Mouse (Mus musculus): ENCODE data around the gene Cdh23. TPM values are rescaled to one million over a fixed set of nuclear protein-coding genes. Genes with fewer than 3 reads are reported as not detected.
A peak's percentile ranks its signal among the peaks of the same experiment; 100 is the strongest.

The Cdh23 gene
- polyA plus RNA-seq, 1 experiment from 2014 or later = 0.41 TPM

GRCm38 (mm10) chr10:60621470-60622170, 74.7 kb downstream of the Cdh23 start:
- 82% methylated on average over 8 of the region's 8 CpGs for WGBS
- H3K4me3 ChIP-seq = no peak overlapping the region
- H3K27me3 ChIP-seq (ENCODE audit: insufficient read depth, poor library complexity, severe bottlenecking) = no peaks in the 10 kb centered on the region
- H3K27ac ChIP-seq = no peak overlapping the region
- no peaks in the 10 kb centered on the region for H3K9me3 ChIP-seq
- H3K4me1 ChIP-seq (replicated peaks) = peaks cover 28% of the 10 kb centered on the region
- H3K36me3 ChIP-seq = no peaks in the 10 kb centered on the region
- no peak for DNase-seq (ENCODE audit: low spot score)

GRCm38 (mm10) chr10:60615898-60616297, 80.4 kb downstream of the Cdh23 start:
- H3K9me3 ChIP-seq = no peaks in the 10 kb centered on the region
- H3K27me3 ChIP-seq (ENCODE audit: insufficient read depth, poor library complexity, severe bottlenecking) = no peaks in the 10 kb centered on the region
- no peak overlapping the region for H3K4me3 ChIP-seq
- no peak for DNase-seq (ENCODE audit: low spot score)
- no peak overlapping the region for H3K27ac ChIP-seq
- no peaks in the 10 kb centered on the region for H3K36me3 ChIP-seq
- WGBS = 69% methylated on average over 5 of the region's 5 CpGs
- H3K4me1 ChIP-seq (replicated peaks) = no peaks in the 10 kb centered on the region

GRCm38 (mm10) chr10:60612893-60613292, 83.4 kb downstream of the Cdh23 start:
- WGBS = 21% methylated on average over 5 of the region's 5 CpGs

GRCm38 (mm10) chr10:60607166-60607565, 89.1 kb downstream of the Cdh23 start:
- H3K27me3 ChIP-seq (ENCODE audit: insufficient read depth, poor library complexity, severe bottlenecking) = 0 out of 2 replicates have a peak, but pooled peaks cover 5% of the 10 kb centered on the region
- H3K27ac ChIP-seq = no peak overlapping the region
- peaks cover 8% of the 10 kb centered on the region; the same call in 1 of the 2 replicates for H3K4me1 ChIP-seq (replicated peaks)
- H3K4me3 ChIP-seq = no peak overlapping the region
- no peak for DNase-seq (ENCODE audit: low spot score)
- 89% methylated on average over 5 of the region's 5 CpGs for WGBS
- H3K36me3 ChIP-seq = no peaks in the 10 kb centered on the region
- H3K9me3 ChIP-seq = no peaks in the 10 kb centered on the region

More at GRCm38 (mm10) chr10:60612893-60613292, 83.4 kb downstream of the Cdh23 start:
- Histone ChIP-seq H3K27me3 (ENCODE audit: insufficient read depth, poor library complexity, severe bottlenecking) (no peaks in the 10 kb centered on the region), H3K36me3 (no peaks in the 10 kb centered on the region), H3K9me3 (no peaks in the 10 kb centered on the region), H3K4me3 (no peak overlapping the region), H3K27ac (no peak overlapping the region), H3K4me1 (replicated peaks) (no peaks in the 10 kb centered on the region)
- no peak for DNase-seq (ENCODE audit: low spot score)

- no peaks in the 10 kb centered on the region for H3K9me3 ChIP-seq
- H3K36me3 ChIP-seq = no peaks in the 10 kb centered on the region
- H3K4me1 ChIP-seq (replicated peaks) = peaks cover 8% of the 10 kb centered on the region; the same call in 1 of the 2 replicates
- no peak for DNase-seq (ENCODE audit: low spot score)
- H3K27ac ChIP-seq = no peak overlapping the region
- 0 out of 2 replicates have a peak, but pooled peaks cover 5% of the 10 kb centered on the region for H3K27me3 ChIP-seq (ENCODE audit: insufficient read depth, poor library complexity, severe bottlenecking)
- 91% methylated on average over 6 of the region's 6 CpGs for WGBS
- no peak overlapping the region for H3K4me3 ChIP-seq
These were observed 89.6 kb downstream of the Cdh23 start for GRCm38 (mm10) chr10:60606661-60607060.

GRCm38 (mm10) chr10:60602235-60602634, 94.1 kb downstream of the Cdh23 start:
- H3K27ac ChIP-seq = no peak overlapping the region
- H3K36me3 ChIP-seq = no peaks in the 10 kb centered on the region
- no peaks in the 10 kb centered on the region for H3K9me3 ChIP-seq
- no peak overlapping the region for H3K4me3 ChIP-seq
- H3K27me3 ChIP-seq (ENCODE audit: insufficient read depth, poor library complexity, severe bottlenecking) = 0 out of 2 replicates have a peak, but pooled peaks cover 12% of the 10 kb centered on the region
- peaks cover 8% of the 10 kb centered on the region; the same call in 1 of the 2 replicates for H3K4me1 ChIP-seq (replicated peaks)
- no peak for DNase-seq (ENCODE audit: low spot score)
- WGBS = 87% methylated on average over 11 of the region's 11 CpGs

GRCm38 (mm10) chr10:60595166-60595565, 101.1 kb downstream of the Cdh23 start:
- DNase-seq (ENCODE audit: low spot score) = no peak
- no peaks in the 10 kb centered on the region for H3K36me3 ChIP-seq
- H3K4me1 ChIP-seq (replicated peaks) = peaks cover 14% of the 10 kb centered on the region
- H3K27me3 ChIP-seq (ENCODE audit: insufficient read depth, poor library complexity, severe bottlenecking) = peaks cover 50% of the 10 kb centered on the region
- 76% methylated on average over 6 of the region's 6 CpGs for WGBS
- H3K9me3 ChIP-seq = no peaks in the 10 kb centered on the region
- no peak overlapping the region for H3K27ac ChIP-seq
- no peak overlapping the region for H3K4me3 ChIP-seq

GRCm38 (mm10) chr10:60592881-60593575, 103.3 kb downstream of the Cdh23 start:
- H3K27ac ChIP-seq = no peak overlapping the region
- 35% methylated on average over 22 of the region's 22 CpGs for WGBS
- H3K27me3 ChIP-seq (ENCODE audit: insufficient read depth, poor library complexity, severe bottlenecking) = peaks cover 66% of the 10 kb centered on the region

GRCm38 (mm10) chr10:60591281-60591680, 105.0 kb downstream of the Cdh23 start:
- no peak overlapping the region for H3K4me3 ChIP-seq
- peaks cover 17% of the 10 kb centered on the region for H3K4me1 ChIP-seq (replicated peaks)
- 70% methylated on average over 1 of the region's 1 CpGs for WGBS
- peaks cover 52% of the 10 kb centered on the region for H3K27me3 ChIP-seq (ENCODE audit: insufficient read depth, poor library complexity, severe bottlenecking)
- no peaks in the 10 kb centered on the region for H3K9me3 ChIP-seq
- no peaks in the 10 kb centered on the region for H3K36me3 ChIP-seq
- DNase-seq (ENCODE audit: low spot score) = no peak
- H3K27ac ChIP-seq = no peak overlapping the region

More at GRCm38 (mm10) chr10:60592881-60593575, 103.3 kb downstream of the Cdh23 start:
- Histone ChIP-seq H3K4me1 (replicated peaks) (peaks cover 17% of the 10 kb centered on the region), H3K9me3 (no peaks in the 10 kb centered on the region), H3K36me3 (no peaks in the 10 kb centered on the region), H3K4me3 (no peak overlapping the region)
- no peak for DNase-seq (ENCODE audit: low spot score)

GRCm38 (mm10) chr10:60590241-60590640, 106.0 kb downstream of the Cdh23 start:
- Histone ChIP-seq H3K36me3 (no peaks in the 10 kb centered on the region), H3K4me3 (no peak overlapping the region), H3K27me3 (ENCODE audit: insufficient read depth, poor library complexity, severe bottlenecking) (peaks cover 53% of the 10 kb centered on the region), H3K27ac (no peak overlapping the region), H3K4me1 (replicated peaks) (peaks cover 24% of the 10 kb centered on the region), H3K9me3 (no peaks in the 10 kb centered on the region)
- WGBS = 72% methylated on average over 7 of the region's 7 CpGs
- DNase-seq (ENCODE audit: low spot score) = no peak

GRCm38 (mm10) chr10:60585691-60586090, 110.6 kb downstream of the Cdh23 start:
- Histone ChIP-seq H3K27ac (no peak overlapping the region), H3K9me3 (no peaks in the 10 kb centered on the region), H3K4me3 (no peak overlapping the region), H3K27me3 (ENCODE audit: insufficient read depth, poor library complexity, severe bottlenecking) (peaks cover 59% of the 10 kb centered on the region), H3K36me3 (no peaks in the 10 kb centered on the region), H3K4me1 (replicated peaks) (peaks cover 28% of the 10 kb centered on the region)
- DNase-seq (ENCODE audit: low spot score) = no peak
- 65% methylated on average over 6 of the region's 6 CpGs for WGBS

GRCm38 (mm10) chr10:60582956-60583355, 113.3 kb downstream of the Cdh23 start:
- 73% methylated on average over 15 of the region's 15 CpGs for WGBS
- no peak overlapping the region for H3K27ac ChIP-seq
- peaks cover 43% of the 10 kb centered on the region for H3K4me1 ChIP-seq (replicated peaks)
- no peaks in the 10 kb centered on the region for H3K36me3 ChIP-seq
- H3K27me3 ChIP-seq (ENCODE audit: insufficient read depth, poor library complexity, severe bottlenecking) = peaks cover 40% of the 10 kb centered on the region
- H3K9me3 ChIP-seq = no peaks in the 10 kb centered on the region
- DNase-seq (ENCODE audit: low spot score) = no peak
- no peak overlapping the region for H3K4me3 ChIP-seq

GRCm38 (mm10) chr10:60580666-60581065, 115.6 kb downstream of the Cdh23 start:
- 0 out of 2 replicates have a peak overlapping the region, but pooled peaks have one; percentile 1 for H3K27ac ChIP-seq
- peaks cover 44% of the 10 kb centered on the region for H3K4me1 ChIP-seq (replicated peaks)
- no peaks in the 10 kb centered on the region for H3K36me3 ChIP-seq
- H3K27me3 ChIP-seq (ENCODE audit: insufficient read depth, poor library complexity, severe bottlenecking) = peaks cover 39% of the 10 kb centered on the region
- 70% methylated on average over 15 of the region's 15 CpGs for WGBS
- H3K4me3 ChIP-seq = no peak overlapping the region
- no peaks in the 10 kb centered on the region for H3K9me3 ChIP-seq
- no peak for DNase-seq (ENCODE audit: low spot score)

Measured in hindbrain, embryonic 10.5 days (tissue).